Mouse (Mus musculus): ENCODE measurements at regions not wholly inside any gene's neighbourhood (a gene's known extent, or its start where the extent isn't known, plus 50 kb on each side); places are given as distances from the start of the nearest gene placed in this dataset.

GRCm38 (mm10) chr1:137141879-137142570, 181.8 kb upstream of the Nr5a2 start:
- 72% methylated on average over 13 of the region's 13 CpGs for WGBS (ENCODE audit: missing documents)
- Histone ChIP-seq H3K27ac (no peak overlapping the region), H3K4me3 (ENCODE audit: inconsistent target) (no peak overlapping the region), H3K79me2 (ENCODE audit: inconsistent target) (no peaks in the 10 kb centered on the region), H3K36me3 (ENCODE audit: inconsistent target) (no peaks in the 10 kb centered on the region)

- Histone ChIP-seq H3K4me3 (ENCODE audit: inconsistent target) (no peak overlapping the region), H3K36me3 (ENCODE audit: inconsistent target) (no peaks in the 10 kb centered on the region), H3K79me2 (ENCODE audit: inconsistent target) (no peaks in the 10 kb centered on the region), H3K27ac (no peak overlapping the region)
- WGBS (ENCODE audit: missing documents): 78% methylated on average over 5 of the region's 5 CpGs
These were observed 181.1 kb upstream of the Nr5a2 start for GRCm38 (mm10) chr1:137141372-137141771.

- Histone ChIP-seq H3K36me3 (ENCODE audit: inconsistent target) (no peaks in the 10 kb centered on the region), H3K27ac (no peak overlapping the region), H3K4me3 (ENCODE audit: inconsistent target) (no peak overlapping the region), H3K79me2 (ENCODE audit: inconsistent target) (no peaks in the 10 kb centered on the region)
- 52% methylated on average over 7 of the region's 7 CpGs for WGBS (ENCODE audit: missing documents)
These were observed 175.9 kb upstream of the Nr5a2 start for GRCm38 (mm10) chr1:137136156-137136555.

- H3K36me3 ChIP-seq (ENCODE audit: inconsistent target): no peaks in the 10 kb centered on the region
- no peak overlapping the region for H3K27ac ChIP-seq
- H3K4me3 ChIP-seq (ENCODE audit: inconsistent target): no peak overlapping the region
- H3K79me2 ChIP-seq (ENCODE audit: inconsistent target): no peaks in the 10 kb centered on the region
- WGBS (ENCODE audit: missing documents): 69% methylated on average over 7 of the region's 7 CpGs
These were observed 173.5 kb upstream of the Nr5a2 start for GRCm38 (mm10) chr1:137133734-137134133.

GRCm38 (mm10) chr1:137130264-137130663, 170.0 kb upstream of the Nr5a2 start:
- H3K79me2 ChIP-seq (ENCODE audit: inconsistent target): no peaks in the 10 kb centered on the region
- no peak overlapping the region for H3K27ac ChIP-seq
- WGBS (ENCODE audit: missing documents): 84% methylated on average over 3 of the region's 3 CpGs
- no peak overlapping the region for H3K4me3 ChIP-seq (ENCODE audit: inconsistent target)
- no peaks in the 10 kb centered on the region for H3K36me3 ChIP-seq (ENCODE audit: inconsistent target)

GRCm38 (mm10) chr1:137129116-137129515, 168.9 kb upstream of the Nr5a2 start:
- Histone ChIP-seq H3K36me3 (ENCODE audit: inconsistent target) (no peaks in the 10 kb centered on the region), H3K27ac (no peak overlapping the region), H3K79me2 (ENCODE audit: inconsistent target) (no peaks in the 10 kb centered on the region), H3K4me3 (ENCODE audit: inconsistent target) (no peak overlapping the region)
- 96% methylated on average over 8 of the region's 9 CpGs for WGBS (ENCODE audit: missing documents)

GRCm38 (mm10) chr1:137117866-137118265, 157.6 kb upstream of the Nr5a2 start:
- WGBS (ENCODE audit: missing documents): 87% methylated on average over 3 of the region's 3 CpGs
- no peak overlapping the region for H3K4me3 ChIP-seq (ENCODE audit: inconsistent target)
- H3K79me2 ChIP-seq (ENCODE audit: inconsistent target): no peaks in the 10 kb centered on the region
- H3K27ac ChIP-seq: no peak overlapping the region
- H3K36me3 ChIP-seq (ENCODE audit: inconsistent target): no peaks in the 10 kb centered on the region

GRCm38 (mm10) chr1:137106444-137106843, 146.2 kb upstream of the Nr5a2 start:
- Histone ChIP-seq H3K27ac (no peak overlapping the region), H3K79me2 (ENCODE audit: inconsistent target) (no peaks in the 10 kb centered on the region), H3K36me3 (ENCODE audit: inconsistent target) (no peaks in the 10 kb centered on the region), H3K4me3 (ENCODE audit: inconsistent target) (no peak overlapping the region)
- WGBS (ENCODE audit: missing documents): 96% methylated on average over 2 of the region's 2 CpGs

GRCm38 (mm10) chr1:137091762-137092161, 131.5 kb upstream of the Nr5a2 start:
- Histone ChIP-seq H3K4me3 (ENCODE audit: inconsistent target) (no peak overlapping the region), H3K36me3 (ENCODE audit: inconsistent target) (no peaks in the 10 kb centered on the region), H3K79me2 (ENCODE audit: inconsistent target) (no peaks in the 10 kb centered on the region), H3K27ac (no peak overlapping the region)
- WGBS (ENCODE audit: missing documents): 45% methylated on average over 9 of the region's 9 CpGs

GRCm38 (mm10) chr1:137088148-137088547, 127.9 kb upstream of the Nr5a2 start:
- Histone ChIP-seq H3K36me3 (ENCODE audit: inconsistent target) (no peaks in the 10 kb centered on the region), H3K27ac (no peak overlapping the region), H3K79me2 (ENCODE audit: inconsistent target) (no peaks in the 10 kb centered on the region), H3K4me3 (ENCODE audit: inconsistent target) (no peak overlapping the region)
- 87% methylated on average over 10 of the region's 10 CpGs for WGBS (ENCODE audit: missing documents)

GRCm38 (mm10) chr1:137086766-137087165, 126.5 kb upstream of the Nr5a2 start:
- Histone ChIP-seq H3K4me3 (ENCODE audit: inconsistent target) (no peak overlapping the region), H3K36me3 (ENCODE audit: inconsistent target) (no peaks in the 10 kb centered on the region), H3K79me2 (ENCODE audit: inconsistent target) (no peaks in the 10 kb centered on the region), H3K27ac (no peak overlapping the region)
- WGBS (ENCODE audit: missing documents): 92% methylated on average over 3 of the region's 3 CpGs

- Histone ChIP-seq H3K36me3 (ENCODE audit: inconsistent target) (no peaks in the 10 kb centered on the region), H3K79me2 (ENCODE audit: inconsistent target) (no peaks in the 10 kb centered on the region), H3K4me3 (ENCODE audit: inconsistent target) (no peak overlapping the region), H3K27ac (no peak overlapping the region)
- WGBS (ENCODE audit: missing documents): 67% methylated on average over 1 of the region's 1 CpGs
These were observed 123.3 kb upstream of the Nr5a2 start for GRCm38 (mm10) chr1:137083500-137083899.

- Histone ChIP-seq H3K36me3 (ENCODE audit: inconsistent target) (no peaks in the 10 kb centered on the region), H3K79me2 (ENCODE audit: inconsistent target) (no peaks in the 10 kb centered on the region), H3K4me3 (ENCODE audit: inconsistent target) (no peak overlapping the region), H3K27ac (no peak overlapping the region)
- 48% methylated on average over 11 of the region's 11 CpGs for WGBS (ENCODE audit: missing documents)
These were observed 119.3 kb upstream of the Nr5a2 start for GRCm38 (mm10) chr1:137079401-137080003.

- H3K4me3 ChIP-seq (ENCODE audit: inconsistent target): no peak overlapping the region
- no peaks in the 10 kb centered on the region for H3K79me2 ChIP-seq (ENCODE audit: inconsistent target)
- H3K27ac ChIP-seq: no peak overlapping the region
- 2% methylated on average over 9 of the region's 9 CpGs for WGBS (ENCODE audit: missing documents)
- H3K36me3 ChIP-seq (ENCODE audit: inconsistent target): no peaks in the 10 kb centered on the region
These were observed 114.5 kb upstream of the Nr5a2 start for GRCm38 (mm10) chr1:137074787-137075186.

GRCm38 (mm10) chr1:137073857-137074572, 113.8 kb upstream of the Nr5a2 start:
- WGBS (ENCODE audit: missing documents): 13% methylated on average over 6 of the region's 8 CpGs
- H3K79me2 ChIP-seq (ENCODE audit: inconsistent target): no peaks in the 10 kb centered on the region
- no peak overlapping the region for H3K4me3 ChIP-seq (ENCODE audit: inconsistent target)
- H3K27ac ChIP-seq: no peak overlapping the region
- H3K36me3 ChIP-seq (ENCODE audit: inconsistent target): no peaks in the 10 kb centered on the region
